Mouse (Mus musculus): ENCODE data around the gene 2210016L21Rik.
"Not testable (repeated sequence)": the region's sequence is repeated elsewhere in the genome, so short reads cannot be mapped to it uniquely, and the experiment has no call there.

The 2210016L21Rik gene

GRCm38 (mm10) chr5:114942074-114942765, at the start of gene 2210016L21Rik:
Gene 2210016L21Rik (plus strand): TSS chr5:114942158.
- DNase-seq (ENCODE audit: low spot score in 2 of 2), result peak; percentile 93 to 94

GRCm38 (mm10) chr5:114895542-114895941, 46.4 kb upstream of the 2210016L21Rik start:
- no peak for DNase-seq (ENCODE audit: low spot score in 2 of 2)

- DNase-seq (ENCODE audit: low spot score in 2 of 2), result no peak
Measured at GRCm38 (mm10) chr5:114896688-114897373, 45.1 kb upstream of the 2210016L21Rik start, which contains the start of gene Oasl2. Gene Oasl2 (plus strand): TSS chr5:114896936.

GRCm38 (mm10) chr5:114897374-114897793, 44.6 kb upstream of the 2210016L21Rik start:
- no peak for DNase-seq (ENCODE audit: low spot score in 2 of 2)

- DNase-seq (ENCODE audit: low spot score in 2 of 2), result no peak
Measured at GRCm38 (mm10) chr5:114898857-114899256, 43.1 kb upstream of the 2210016L21Rik start.

GRCm38 (mm10) chr5:114902413-114902812, 39.5 kb upstream of the 2210016L21Rik start:
- peak; percentile 40 to 43 for DNase-seq (ENCODE audit: low spot score in 2 of 2)

GRCm38 (mm10) chr5:114908598-114909305, 33.2 kb upstream of the 2210016L21Rik start:
- DNase-seq (ENCODE audit: low spot score in 2 of 2), result no peak

GRCm38 (mm10) chr5:114913686-114914085, 28.3 kb upstream of the 2210016L21Rik start:
- no peak for DNase-seq (ENCODE audit: low spot score in 2 of 2)

GRCm38 (mm10) chr5:114914855-114915254, 27.1 kb upstream of the 2210016L21Rik start:
- DNase-seq (ENCODE audit: low spot score in 2 of 2), result no peak

- no peak for DNase-seq (ENCODE audit: low spot score in 2 of 2)
Measured at GRCm38 (mm10) chr5:114915854-114916253, 26.1 kb upstream of the 2210016L21Rik start.

GRCm38 (mm10) chr5:114916777-114917176, 25.2 kb upstream of the 2210016L21Rik start:
- no peak for DNase-seq (ENCODE audit: low spot score in 2 of 2)

- DNase-seq (ENCODE audit: low spot score in 2 of 2), result not testable (repeated sequence)
Measured at GRCm38 (mm10) chr5:114917357-114917756, 24.6 kb upstream of the 2210016L21Rik start.

GRCm38 (mm10) chr5:114921551-114922365, 20.2 kb upstream of the 2210016L21Rik start:
- DNase-seq (ENCODE audit: low spot score in 2 of 2), result no peak

- no peak for DNase-seq (ENCODE audit: low spot score in 2 of 2)
Measured at GRCm38 (mm10) chr5:114922366-114922731, 19.6 kb upstream of the 2210016L21Rik start.

GRCm38 (mm10) chr5:114922998-114923473, 18.9 kb upstream of the 2210016L21Rik start, which contains the start of gene Oasl1:
Gene Oasl1 (plus strand): TSS chr5:114923240.
- no peak for DNase-seq (ENCODE audit: low spot score in 2 of 2)

GRCm38 (mm10) chr5:114926153-114926684, 15.7 kb upstream of the 2210016L21Rik start:
- no peak for DNase-seq (ENCODE audit: low spot score in 2 of 2)

- DNase-seq (ENCODE audit: low spot score in 2 of 2), result no peak
Measured at GRCm38 (mm10) chr5:114926753-114927152, 15.2 kb upstream of the 2210016L21Rik start.

- DNase-seq (ENCODE audit: low spot score in 2 of 2), result no peak
Measured at GRCm38 (mm10) chr5:114931626-114932025, 10.3 kb upstream of the 2210016L21Rik start.

- no peak for DNase-seq (ENCODE audit: low spot score in 2 of 2)
Measured at GRCm38 (mm10) chr5:114933206-114933605, 8.8 kb upstream of the 2210016L21Rik start.

- DNase-seq (ENCODE audit: low spot score in 2 of 2), result no peak
Measured at GRCm38 (mm10) chr5:114935838-114936237, 6.1 kb upstream of the 2210016L21Rik start.

- DNase-seq (ENCODE audit: low spot score in 2 of 2), result not testable (repeated sequence)
Measured at GRCm38 (mm10) chr5:114941138-114941537, 820 bp upstream of the 2210016L21Rik start.

Data from right cerebral cortex, postnatal 10 days (tissue).